Mouse (Mus musculus) gastrocnemius, adult 18-20 months (tissue): ENCODE measurements around the gene Rspo3. TPM values are rescaled to one million over a fixed set of nuclear protein-coding genes. Genes with fewer than 3 reads are reported as not detected.

Experiments used
- DNase-seq: peaks from one replicate; pipeline ENCODE4 v3.0.0; 2021; ENCODE audit warnings: low spot score
- total RNA-seq, 2 experiments: library from RNA; stranded (reverse); gene quantifications; 2 replicates each; pipeline ENCODE4 v1.2.3; 2021

Gene Rspo3
- total RNA-seq, 2 experiments from 2014 or later: 1.6 to 2.0 TPM

DNA sequence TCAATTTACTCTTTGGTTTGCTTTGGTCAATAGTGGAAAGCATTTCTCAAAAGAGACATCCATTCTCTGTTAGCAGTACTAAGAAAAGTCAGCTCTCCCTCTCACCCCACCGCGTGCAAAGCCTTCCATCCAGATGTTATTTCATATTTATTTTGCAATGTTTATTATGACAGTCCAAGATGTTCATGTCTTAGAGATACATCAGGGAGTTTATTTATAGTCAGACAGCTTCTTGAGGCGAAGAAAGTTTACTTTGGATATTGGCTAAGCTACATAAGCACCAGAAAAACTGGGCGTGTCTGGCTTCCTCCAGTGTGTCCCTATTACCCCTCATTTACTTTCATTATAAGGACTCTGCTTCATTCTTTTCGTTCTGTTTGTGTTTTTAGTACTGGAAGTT is 94.4 kb downstream of the Rspo3 start:
- DNase-seq: no peak

DNA sequence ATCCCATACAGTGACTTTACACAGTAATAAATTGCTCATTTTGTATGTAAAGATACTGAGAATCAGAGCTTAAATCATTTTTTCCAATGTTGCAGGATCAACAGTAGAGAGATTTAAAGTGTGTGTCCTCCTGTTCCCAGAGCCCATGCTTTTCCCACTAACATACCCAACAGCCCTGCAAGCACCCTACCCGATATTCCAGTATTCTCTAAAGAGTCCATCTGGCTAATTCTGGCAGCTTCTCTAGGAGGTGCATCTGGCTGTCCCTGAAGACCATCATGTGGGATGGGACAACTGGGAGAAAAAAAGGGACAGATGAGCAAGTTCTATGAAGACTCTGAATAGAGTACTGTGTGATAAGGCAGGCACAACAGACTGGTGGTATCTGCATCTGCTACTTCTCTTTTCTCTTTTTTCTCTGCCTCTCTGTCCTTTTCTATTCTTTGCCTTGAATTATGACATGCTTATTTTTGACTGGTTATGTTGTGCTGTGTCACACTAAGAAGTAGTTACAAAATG is 102.7 kb downstream of the Rspo3 start:
- DNase-seq: no peak

DNA sequence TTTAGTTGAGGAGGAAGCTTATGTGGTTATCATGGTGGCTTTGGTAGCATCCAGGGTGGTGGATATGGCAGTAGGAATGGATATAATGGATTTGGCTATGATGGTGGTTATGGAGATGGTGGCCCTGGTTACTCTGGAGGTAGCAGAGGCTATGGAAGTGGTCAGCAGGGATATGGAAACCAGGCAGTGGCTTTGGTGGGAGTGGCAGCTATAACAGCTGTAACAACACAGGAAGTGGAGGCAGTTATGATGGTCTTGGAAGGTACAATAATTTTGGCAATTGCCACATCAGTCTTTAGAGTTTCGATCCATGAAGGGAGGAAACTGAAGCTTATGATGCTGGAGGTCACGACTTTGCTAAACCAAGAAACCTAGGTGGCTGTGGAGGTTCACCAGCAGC is 109.0 kb downstream of the Rspo3 start:
- DNase-seq: no peak

DNA sequence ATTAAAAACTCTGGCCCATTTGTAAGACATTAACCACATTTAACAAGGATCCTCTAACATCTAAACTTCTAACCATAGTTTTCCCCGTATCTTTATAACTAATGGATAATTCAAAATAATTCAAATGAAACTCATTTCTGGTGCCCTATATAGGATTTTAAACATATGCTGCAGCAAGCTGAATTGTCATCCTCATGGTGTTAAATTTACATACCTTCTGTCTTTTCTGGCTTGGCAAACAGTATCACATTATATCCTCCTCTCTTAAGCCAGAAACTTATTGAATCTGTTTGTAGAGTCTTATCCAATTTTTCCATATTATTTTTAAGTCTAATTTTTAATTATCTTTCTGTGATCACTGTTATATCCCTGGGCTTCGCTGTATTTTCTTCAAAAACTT is 111.1 kb downstream of the Rspo3 start:
- no peak for DNase-seq

DNA sequence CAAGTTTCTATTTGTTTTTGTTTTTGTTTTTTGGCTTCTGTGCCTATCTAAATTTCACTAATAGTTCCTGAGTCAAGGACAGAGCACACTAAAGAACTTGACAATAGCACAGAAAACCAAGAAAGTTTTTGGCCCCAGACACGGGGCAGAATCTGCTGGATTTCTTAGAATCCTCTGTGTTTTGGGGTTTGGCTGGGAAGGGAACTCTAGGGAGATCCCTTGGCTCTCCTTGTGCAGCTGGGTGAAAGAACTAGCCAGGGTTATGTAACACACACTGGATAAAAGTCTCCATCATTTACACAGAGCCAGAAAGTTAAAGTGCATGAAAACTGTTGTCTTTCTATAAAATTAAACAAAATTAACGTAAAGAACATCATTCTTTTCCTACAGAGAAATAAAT is 121.3 kb downstream of the Rspo3 start:
- peak; percentile 40 for DNase-seq

DNA sequence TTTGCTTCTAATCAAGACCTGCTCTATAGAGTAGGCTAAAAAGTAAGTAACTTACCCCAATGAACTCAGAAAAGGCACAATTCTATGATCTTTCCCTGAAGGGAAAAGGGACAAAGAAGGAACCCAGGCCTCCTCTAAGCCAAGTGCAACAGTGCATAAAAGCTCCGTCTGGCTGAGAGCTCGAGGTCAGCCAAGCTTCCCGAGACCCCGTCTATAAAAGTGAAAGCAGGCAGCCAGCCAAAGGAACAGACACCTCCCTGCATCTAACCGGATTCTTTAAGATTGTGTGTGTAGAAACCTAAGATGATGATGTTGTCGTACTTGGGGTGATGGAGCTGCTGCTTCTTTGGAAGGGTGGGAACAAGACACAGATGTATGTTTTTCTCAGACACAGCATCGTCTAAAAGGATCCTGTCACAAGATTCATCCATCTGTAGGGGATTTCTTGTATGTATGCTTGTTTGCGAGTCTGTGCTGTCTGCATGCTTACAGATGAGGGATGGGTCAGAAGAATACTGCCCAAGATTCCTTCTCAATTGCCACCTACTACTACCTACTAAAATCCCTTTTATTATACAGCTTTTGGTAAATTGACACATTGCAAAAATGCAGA is 132.9 kb downstream of the Rspo3 start:
- DNase-seq: no peak

Other genes with a start within 250 kb of the Rspo3 start
- gene Echdc1, start 222.7 kb downstream of the Rspo3 start, total RNA-seq: 10 to 100 TPM; 37.8 to 40.2 TPM
- 10 to 100 TPM; 50.1 to 61.3 TPM for gene Rnf146, start 173.4 kb downstream of the Rspo3 start, total RNA-seq